Mouse (Mus musculus) forelimb bud, embryonic 11.5 days (tissue): ENCODE measurements at regions not wholly inside any gene's neighbourhood (a gene's known extent, or its start where the extent isn't known, plus 50 kb on each side); places are given as distances from the start of the nearest gene placed in this dataset.
"Not testable (repeated sequence)": the region's sequence is repeated elsewhere in the genome, so short reads cannot be mapped to it uniquely, and the experiment has no call there.

Source experiments
- DNase-seq: peaks from one replicate; pipeline ENCODE4 v3.0.0-alpha.2; 2012; ENCODE audit warnings: low read depth, low spot score

DNA sequence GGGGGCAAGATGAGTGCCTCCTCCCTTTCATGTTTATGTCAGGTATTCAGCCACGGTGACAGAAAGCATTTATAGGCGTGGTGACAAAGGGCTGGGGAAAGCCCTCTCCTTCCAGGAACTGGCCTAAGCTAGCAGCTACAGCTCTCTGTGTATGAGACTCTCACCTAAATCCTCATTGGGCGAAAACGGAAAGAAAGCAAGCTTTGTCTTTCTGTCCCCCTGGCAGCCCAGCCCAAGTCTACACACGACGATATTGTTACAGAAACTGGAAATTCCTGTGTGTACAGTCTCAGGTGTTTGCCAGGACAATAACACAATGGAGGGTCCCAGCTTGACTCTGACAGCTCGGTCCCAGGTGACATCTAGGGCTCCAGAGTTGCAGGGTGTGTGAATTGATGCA, 60.0 kb downstream of the Dact2 start:
- no peak for DNase-seq

GRCm38 (mm10) chr17:14141669-14142068, 62.4 kb downstream of the Dact2 start:
- no peak for DNase-seq

DNA sequence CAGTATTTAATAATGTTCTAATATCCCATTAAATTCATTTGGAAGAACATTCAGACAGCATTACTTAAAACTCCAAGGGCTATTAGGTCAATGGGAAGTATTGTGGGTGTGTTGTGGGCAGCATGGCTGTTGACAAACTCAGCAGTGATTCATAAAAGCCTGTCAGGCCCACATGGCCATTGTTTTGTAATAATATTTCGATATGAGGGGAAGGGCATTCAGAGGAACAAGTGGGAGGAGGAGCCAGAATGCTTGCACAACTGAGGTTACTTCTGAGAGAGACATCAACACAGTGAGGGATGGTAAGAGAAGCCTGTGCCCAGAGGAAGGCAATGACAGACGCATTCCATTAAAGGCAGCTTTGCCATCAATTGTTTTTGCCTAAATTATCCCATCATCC, 63.8 kb downstream of the Dact2 start:
- no peak for DNase-seq

DNA sequence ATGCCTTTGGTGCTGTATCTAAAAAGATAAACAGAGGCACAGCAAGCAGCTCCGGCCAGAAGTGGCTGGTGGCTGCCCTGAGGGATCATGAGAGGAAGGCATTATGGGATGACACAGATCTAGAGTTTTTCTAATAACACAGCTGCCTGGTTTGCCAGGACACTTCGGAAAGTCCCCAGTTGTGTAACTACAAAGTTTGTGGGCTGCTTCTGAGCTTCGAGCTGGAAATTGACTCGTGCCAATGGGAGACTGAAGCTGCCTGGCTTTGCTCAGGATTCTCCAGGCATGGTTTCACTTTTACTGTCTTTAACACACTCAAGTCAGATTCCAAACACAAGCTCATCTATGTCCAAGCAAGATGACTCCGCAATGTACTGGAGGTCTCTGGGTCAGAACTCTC, 65.2 kb downstream of the Dact2 start:
- DNase-seq: no peak

GRCm38 (mm10) chr17:14136702-14137315, 67.3 kb downstream of the Dact2 start:
- no peak for DNase-seq

GRCm38 (mm10) chr17:14134604-14135003, 69.5 kb downstream of the Dact2 start:
- no peak for DNase-seq

DNA sequence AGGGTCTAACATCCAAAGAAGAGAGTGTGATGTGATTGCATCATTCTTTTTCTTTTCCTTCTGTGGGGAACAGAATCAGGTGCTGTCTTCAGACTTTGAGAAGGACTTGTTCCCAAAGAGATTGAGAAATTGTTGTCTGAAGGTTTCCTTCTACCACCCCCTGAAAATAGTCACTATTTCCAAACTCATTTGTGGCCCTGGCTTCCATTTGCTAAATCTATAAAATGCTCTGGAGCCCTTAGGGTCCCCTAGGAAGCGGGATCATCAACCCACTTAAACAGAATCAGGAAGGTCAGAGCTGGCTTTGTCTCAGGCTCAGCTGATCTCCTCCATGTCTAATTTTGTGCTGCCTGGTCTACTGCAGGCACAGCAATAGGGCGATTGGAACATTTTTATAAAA, 70.1 kb downstream of the Dact2 start:
- DNase-seq: no peak

DNA sequence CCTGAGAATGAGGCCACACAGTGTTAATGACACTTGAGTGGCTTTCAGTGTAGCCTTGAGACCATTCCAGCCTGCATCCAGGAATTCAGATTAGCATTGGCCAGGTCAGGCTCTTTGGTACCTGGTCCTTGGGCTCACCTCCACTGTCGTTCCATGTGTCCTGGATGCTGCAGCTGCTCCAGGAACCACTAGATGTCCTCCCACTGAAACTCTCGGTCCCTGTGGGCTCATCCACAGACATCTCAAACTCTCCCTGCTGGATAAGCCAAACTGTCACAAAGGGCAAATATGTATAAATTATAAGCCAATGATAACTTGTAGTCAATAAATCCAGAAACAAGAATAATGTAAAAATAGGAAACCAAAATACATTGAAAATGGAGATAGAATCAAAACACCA, 67.7 kb upstream of the Gm7358 start:
- DNase-seq: not testable (repeated sequence)

DNA sequence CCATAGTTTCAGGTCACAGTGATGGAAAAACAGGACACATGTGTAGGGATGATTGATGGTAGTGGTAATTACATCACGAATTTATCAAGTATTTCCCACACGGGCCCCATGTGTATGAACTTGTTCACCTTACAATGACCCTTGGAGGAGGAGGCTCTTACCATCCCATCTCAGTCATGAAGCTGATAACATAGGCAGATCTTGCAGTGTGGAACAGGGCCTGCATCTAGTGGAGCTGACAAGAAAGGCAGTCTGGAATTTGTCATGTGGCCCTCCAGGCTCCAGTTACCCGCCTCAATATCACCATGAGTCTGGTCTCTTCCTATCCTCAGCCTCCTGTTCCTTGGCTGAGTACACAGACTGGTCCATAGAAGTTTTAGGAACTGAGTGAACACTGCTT, 59.5 kb upstream of the Gm7358 start:
- no peak for DNase-seq

DNA sequence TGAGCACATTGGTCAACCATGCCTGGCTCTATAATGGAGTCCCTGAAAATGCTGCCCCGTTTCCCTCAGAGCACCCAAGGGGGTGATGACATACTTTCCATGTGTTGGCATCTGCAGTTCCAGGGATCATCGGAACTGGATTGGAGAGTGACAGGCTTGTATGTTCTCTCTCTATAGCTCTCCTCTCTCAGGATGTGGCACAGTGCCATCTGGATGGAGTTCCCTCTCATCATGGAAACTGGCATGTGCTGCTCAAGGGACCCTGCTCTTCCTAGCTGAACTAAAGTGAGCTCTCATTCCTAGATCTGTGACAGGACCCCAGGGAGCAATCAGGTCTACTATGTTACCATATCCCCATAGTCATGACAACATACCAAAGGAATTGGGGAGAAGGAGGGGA, 56.9 kb upstream of the Gm7358 start:
- DNase-seq: no peak

DNA sequence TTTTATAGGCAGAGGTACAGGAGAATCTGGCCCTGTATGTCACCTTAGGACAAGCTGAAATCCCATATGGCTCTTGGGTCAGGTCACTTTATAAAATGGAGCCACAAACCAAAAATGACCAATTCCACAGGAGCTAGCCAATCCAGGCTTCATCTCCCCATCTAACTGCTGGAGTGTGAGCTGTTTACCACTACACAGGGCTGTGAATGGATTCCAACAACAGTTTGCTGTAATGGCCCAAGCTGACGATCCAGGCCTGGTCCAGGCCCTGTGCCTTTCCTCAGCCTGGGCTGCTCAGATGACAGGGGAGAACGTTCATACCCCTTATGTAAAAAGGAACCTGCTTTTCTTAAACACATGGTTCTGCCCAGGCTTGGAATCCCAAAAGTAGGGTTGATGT, 55.5 kb upstream of the Gm7358 start:
- DNase-seq: no peak

- DNase-seq: peak; percentile 6
Measured at GRCm38 (mm10) chr17:14111692-14112091, 52.4 kb upstream of the Gm7358 start.
